Mouse (Mus musculus) ovary, postnatal 36 days (tissue): ENCODE data around the gene Eif4e.
"Not testable (repeated sequence)": the region's sequence is repeated elsewhere in the genome, so short reads cannot be mapped to it uniquely, and the experiment has no call there.

Source experiments
- DNase-seq: peaks from one replicate; pipeline ENCODE4 v3.0.0; 2022; ENCODE audit warnings: low spot score, mixed read lengths

Eif4e gene

GRCm38 (mm10) chr3:138517881-138518280, 8.1 kb upstream of the Eif4e start:
- no peak for DNase-seq

- DNase-seq: no peak
Observed at GRCm38 (mm10) chr3:138519218-138519617, 6.8 kb upstream of the Eif4e start.

GRCm38 (mm10) chr3:138523956-138524355, 2.0 kb upstream of the Eif4e start:
- DNase-seq: no peak

- DNase-seq: no peak
Observed at GRCm38 (mm10) chr3:138525494-138525893, 485 bp upstream of the Eif4e start.

DNA sequence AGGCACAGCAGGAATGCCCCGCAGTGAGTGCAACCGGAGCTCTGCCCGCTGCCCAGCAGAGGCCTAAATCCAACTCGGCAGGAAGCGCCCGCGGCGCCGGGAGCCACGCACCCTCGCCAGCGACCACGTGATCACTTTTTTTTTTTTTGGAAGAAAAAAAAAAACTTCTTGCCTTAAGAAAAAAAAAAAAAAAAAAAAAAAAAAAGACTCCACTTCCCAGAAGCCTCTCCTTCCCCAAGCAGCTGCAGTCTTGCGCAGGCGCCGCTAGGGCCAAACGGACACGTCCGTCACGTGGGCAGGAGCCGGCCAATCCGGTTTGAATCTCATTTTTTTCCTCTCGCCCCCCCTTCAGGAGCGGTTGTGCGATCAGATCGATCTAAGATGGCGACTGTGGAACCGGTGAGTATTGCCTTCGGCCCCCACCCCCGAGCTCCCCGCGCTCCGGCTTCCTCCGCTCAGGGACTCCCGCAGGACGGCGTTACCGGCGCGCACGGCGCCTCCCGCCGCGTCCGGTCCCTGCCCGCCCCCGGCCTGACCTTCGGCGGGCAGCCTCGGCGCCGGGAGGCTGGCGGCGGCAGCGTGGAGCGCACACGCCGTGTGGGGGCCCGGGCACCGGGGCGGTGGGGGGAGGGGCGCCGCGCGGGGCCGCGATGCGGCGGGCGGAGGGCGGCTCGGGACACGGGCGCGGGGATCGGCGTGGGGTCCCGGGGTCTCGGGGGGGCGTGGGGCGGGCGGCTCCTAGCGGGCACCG, 1.1 kb downstream of the Eif4e start:
- DNase-seq: peak; percentile 94

- DNase-seq: peak; percentile 72
Observed at GRCm38 (mm10) chr3:138527667-138528231, 1.8 kb downstream of the Eif4e start.

- DNase-seq: no peak
Observed at GRCm38 (mm10) chr3:138528265-138528664, 2.3 kb downstream of the Eif4e start.

- no peak for DNase-seq
Observed at GRCm38 (mm10) chr3:138530578-138531478, 4.8 kb downstream of the Eif4e start.

- DNase-seq: no peak
Observed at GRCm38 (mm10) chr3:138531479-138532181, 5.7 kb downstream of the Eif4e start.

- no peak for DNase-seq
Observed at GRCm38 (mm10) chr3:138532764-138533163, 6.8 kb downstream of the Eif4e start.

DNA sequence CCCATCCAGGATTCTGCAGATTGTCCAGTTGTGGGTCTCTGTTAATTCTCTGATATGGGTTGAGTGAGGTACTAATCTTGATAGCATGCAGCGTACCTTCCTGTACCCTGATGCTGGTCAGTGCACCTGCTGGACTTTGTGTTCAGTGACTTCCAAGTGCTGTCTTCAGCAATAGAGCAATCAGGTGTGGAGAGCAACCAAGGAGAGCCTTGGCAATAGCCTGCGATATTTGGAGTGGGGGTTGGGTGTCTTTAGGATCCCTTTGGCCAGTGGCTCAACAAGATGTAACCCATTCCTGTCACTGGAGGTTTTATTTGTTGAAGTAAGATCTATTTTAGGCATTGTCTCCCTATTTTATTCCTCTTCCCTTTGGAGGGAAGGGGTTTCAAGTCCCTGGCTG, 10.1 kb downstream of the Eif4e start:
- no peak for DNase-seq

DNA sequence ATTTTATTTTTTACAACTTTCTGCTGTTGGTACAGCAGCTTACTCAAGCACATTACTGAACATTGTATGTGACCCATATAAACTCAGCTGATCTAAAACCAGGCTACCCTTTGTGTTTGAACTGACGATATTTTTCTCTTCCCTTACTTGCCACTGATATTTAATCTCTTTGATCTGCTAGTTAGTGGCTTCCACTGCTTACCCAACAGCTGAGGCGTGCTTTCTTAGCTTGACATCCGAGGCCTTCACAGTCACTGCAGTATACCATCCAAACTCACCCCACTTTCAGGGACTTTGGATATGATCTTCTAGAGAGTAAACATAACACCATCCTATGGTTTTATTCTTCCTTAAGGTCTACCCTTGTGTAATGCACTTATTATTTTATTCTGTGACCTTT, 16.6 kb downstream of the Eif4e start:
- no peak for DNase-seq

GRCm38 (mm10) chr3:138544117-138544516, 18.1 kb downstream of the Eif4e start:
- no peak for DNase-seq

- no peak for DNase-seq
Observed at GRCm38 (mm10) chr3:138546678-138547077, 20.7 kb downstream of the Eif4e start.

DNA sequence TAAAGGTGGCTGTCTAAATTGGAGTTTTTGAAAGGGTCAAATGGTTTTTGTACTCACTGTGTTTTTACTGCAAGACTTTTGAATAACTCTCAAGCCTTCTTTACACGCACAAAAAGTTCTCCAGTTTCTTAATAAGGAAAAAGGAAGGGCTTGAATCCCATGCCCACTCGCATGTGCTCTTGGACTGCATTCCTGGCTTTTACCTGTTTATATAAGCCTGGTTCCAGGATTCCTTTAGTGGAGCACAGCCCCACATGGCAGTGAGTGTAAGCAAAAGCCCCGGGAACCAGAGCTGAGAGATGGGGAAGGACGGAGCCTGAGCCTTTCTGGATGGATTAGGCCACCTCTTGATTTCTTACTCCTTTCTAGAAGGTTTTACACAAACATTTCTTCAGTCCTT, 23.1 kb downstream of the Eif4e start:
- no peak for DNase-seq

- DNase-seq: no peak
Observed at GRCm38 (mm10) chr3:138550336-138551123, 24.6 kb downstream of the Eif4e start.

- DNase-seq: not testable (repeated sequence)
Observed at GRCm38 (mm10) chr3:138555279-138555678, 29.3 kb downstream of the Eif4e start.

- peak; percentile 10 for DNase-seq
Observed at GRCm38 (mm10) chr3:138558529-138558928, 32.5 kb downstream of the Eif4e start.

GRCm38 (mm10) chr3:138560242-138560641, 34.3 kb downstream of the Eif4e start:
- no peak for DNase-seq

- no peak for DNase-seq
Observed at GRCm38 (mm10) chr3:138560886-138561285, 34.9 kb downstream of the Eif4e start.

DNA sequence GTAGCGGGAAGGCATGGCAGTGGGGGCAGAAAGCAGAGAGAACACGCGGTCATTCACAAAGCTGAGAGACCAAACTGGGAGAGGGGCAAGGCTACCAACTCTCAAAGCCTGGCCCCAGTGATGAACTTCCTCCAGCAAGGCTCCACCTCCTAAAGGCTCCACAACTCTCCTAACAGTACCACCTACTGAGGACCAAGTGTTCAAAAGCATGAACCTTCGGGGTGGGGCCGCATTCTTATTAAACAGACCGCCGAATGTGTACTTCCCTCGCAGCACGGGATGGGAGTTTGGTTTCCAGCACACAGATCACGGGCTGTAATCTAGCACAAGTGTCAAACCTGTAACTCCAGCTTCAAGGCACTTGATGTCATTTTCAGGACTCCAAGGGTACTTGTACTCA, 52.9 kb downstream of the Eif4e start:
- no peak for DNase-seq
